Mouse (Mus musculus): Measurements from ENCODE around the gene Odf4.

GRCm38 (mm10) chr11:68946001-68946400 lies 19.1 kb upstream of the Odf4 start:
- TF ChIP-seq CTCF (IDR thresholded peaks at IDR 0.05; ENCODE audit: low read depth), result no peak
- no peak for TF ChIP-seq EP300 (IDR thresholded peaks at IDR 0.05; ENCODE audit: low read depth)

Data from liver, embryonic 14.5 days (tissue).